Mouse (Mus musculus): ENCODE data around the gene Lsm3. TPM values are rescaled to one million over a fixed set of nuclear protein-coding genes. Genes with fewer than 3 reads are reported as not detected.

The Lsm3 gene
- polyA plus RNA-seq, 1 experiment from 2014 or later, result 391 TPM

- H3K9me3 ChIP-seq (replicated peaks), result no peaks in the 10 kb centered on the region
- H3K27ac ChIP-seq (replicated peaks), result no peak overlapping the region
- 88% methylated on average over 9 of the region's 9 CpGs for whole genome bisulfite sequencing
- H3K4me1 ChIP-seq, result peaks cover 5% of the 10 kb centered on the region; the same call in 1 of the 2 replicates
- H3K36me3 ChIP-seq, result peaks cover 98% of the 10 kb centered on the region
- no peaks in the 10 kb centered on the region for H3K27me3 ChIP-seq (ENCODE audit: low read depth, poor library complexity, severe bottlenecking)
- no peak for DNase-seq (ENCODE audit: low spot score)
- no peak overlapping the region for H3K4me3 ChIP-seq
Observed at GRCm38 (mm10) chr6:91488496-91489212, 27.1 kb upstream of the Lsm3 start.

- Histone ChIP-seq H3K9me3 (replicated peaks) (no peaks in the 10 kb centered on the region), H3K4me3 (no peak overlapping the region), H3K36me3 (peaks cover 96% of the 10 kb centered on the region), H3K27me3 (ENCODE audit: low read depth, poor library complexity, severe bottlenecking) (no peaks in the 10 kb centered on the region), H3K27ac (replicated peaks) (no peak overlapping the region), H3K4me1 (peaks cover 5% of the 10 kb centered on the region; the same call in 1 of the 2 replicates)
- DNase-seq (ENCODE audit: low spot score), result no peak
- WGBS, result 90% methylated on average over 10 of the region's 10 CpGs
Observed at GRCm38 (mm10) chr6:91489872-91490271, 25.9 kb upstream of the Lsm3 start.

DNA sequence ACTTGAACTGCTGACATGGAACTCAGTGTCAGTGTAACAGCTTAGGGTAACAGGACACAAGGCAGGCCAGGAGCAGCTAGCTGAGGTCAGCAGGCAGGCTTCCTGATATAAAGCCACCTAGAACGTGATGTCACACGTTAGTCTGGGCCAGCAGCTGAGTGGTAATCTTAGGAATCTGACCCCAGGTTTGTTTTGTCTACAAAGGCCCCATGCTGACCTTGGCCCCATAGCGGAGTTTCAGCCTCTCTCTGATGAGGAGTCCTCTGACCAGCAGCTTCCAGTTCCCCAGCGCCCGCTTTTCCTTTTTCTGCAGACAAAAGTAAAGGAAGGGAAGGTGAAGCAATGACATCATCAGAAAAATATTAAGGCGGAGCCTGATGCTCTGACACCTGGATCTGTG is 24.7 kb upstream of the Lsm3 start:
- Histone ChIP-seq H3K36me3 (peaks cover 96% of the 10 kb centered on the region), H3K27ac (replicated peaks) (no peak overlapping the region), H3K4me3 (no peak overlapping the region), H3K27me3 (ENCODE audit: low read depth, poor library complexity, severe bottlenecking) (no peaks in the 10 kb centered on the region), H3K9me3 (replicated peaks) (no peaks in the 10 kb centered on the region), H3K4me1 (peaks cover 5% of the 10 kb centered on the region; the same call in 1 of the 2 replicates)
- DNase-seq (ENCODE audit: low spot score), result no peak
- 70% methylated on average over 6 of the region's 6 CpGs for WGBS

DNA sequence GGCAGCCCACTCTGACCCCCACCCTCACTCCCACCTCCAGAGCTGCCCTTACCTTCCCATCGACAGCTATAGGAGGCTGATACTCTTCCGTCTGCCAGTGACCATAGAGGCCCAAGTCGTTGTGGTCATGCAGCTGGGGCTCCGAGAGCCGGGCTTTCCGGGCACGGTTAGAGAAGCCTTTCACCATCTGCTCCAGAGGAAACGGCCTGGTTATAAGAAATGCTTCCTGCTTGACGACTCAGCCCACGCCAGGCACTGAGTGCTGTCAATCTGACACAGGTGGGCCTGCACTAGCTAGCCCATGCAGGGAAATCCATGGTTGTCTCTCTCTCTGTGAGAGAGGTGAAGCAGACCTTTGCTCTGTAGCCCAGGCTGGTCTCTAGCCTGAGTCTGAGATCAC is 22.7 kb upstream of the Lsm3 start:
- Histone ChIP-seq H3K4me1 (peaks cover 5% of the 10 kb centered on the region; the same call in 1 of the 2 replicates), H3K36me3 (peaks cover 96% of the 10 kb centered on the region), H3K4me3 (no peak overlapping the region), H3K9me3 (replicated peaks) (no peaks in the 10 kb centered on the region), H3K27me3 (ENCODE audit: low read depth, poor library complexity, severe bottlenecking) (no peaks in the 10 kb centered on the region), H3K27ac (replicated peaks) (no peak overlapping the region)
- DNase-seq (ENCODE audit: low spot score), result no peak
- WGBS, result 92% methylated on average over 10 of the region's 10 CpGs

DNA sequence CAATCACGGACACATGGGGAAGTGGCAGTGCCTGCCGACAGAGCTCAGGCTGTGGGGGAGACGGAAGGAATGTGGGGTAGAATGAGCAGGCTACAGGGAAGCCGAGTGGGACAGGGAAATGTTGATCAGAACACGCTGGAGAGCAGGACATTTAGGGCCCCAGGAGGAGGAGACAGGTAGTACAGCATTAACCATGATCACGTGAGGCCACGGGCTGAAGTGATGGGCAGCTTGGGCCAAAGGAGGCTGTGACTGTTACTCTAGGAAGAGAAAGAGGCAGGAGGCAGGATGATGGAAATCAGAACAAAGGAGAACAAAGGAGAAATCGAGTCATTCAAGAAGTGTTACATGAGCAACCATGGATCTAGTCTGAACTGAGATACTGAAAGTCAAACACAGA is 21.2 kb upstream of the Lsm3 start:
- 89% methylated on average over 8 of the region's 8 CpGs for whole genome bisulfite sequencing
- peaks cover 5% of the 10 kb centered on the region; the same call in 1 of the 2 replicates for H3K4me1 ChIP-seq
- no peak for DNase-seq (ENCODE audit: low spot score)
- no peak overlapping the region for H3K27ac ChIP-seq (replicated peaks)
- no peak overlapping the region for H3K4me3 ChIP-seq
- no peaks in the 10 kb centered on the region for H3K9me3 ChIP-seq (replicated peaks)
- H3K27me3 ChIP-seq (ENCODE audit: low read depth, poor library complexity, severe bottlenecking), result no peaks in the 10 kb centered on the region
- H3K36me3 ChIP-seq, result peaks cover 96% of the 10 kb centered on the region

- Histone ChIP-seq H3K36me3 (peaks cover 100% of the 10 kb centered on the region), H3K9me3 (replicated peaks) (peaks cover 7% of the 10 kb centered on the region; the same call in 1 of the 2 replicates), H3K4me3 (no peak overlapping the region), H3K4me1 (no peaks in the 10 kb centered on the region), H3K27ac (replicated peaks) (no peak overlapping the region), H3K27me3 (ENCODE audit: low read depth, poor library complexity, severe bottlenecking) (no peaks in the 10 kb centered on the region)
- 91% methylated on average over 1 of the region's 1 CpGs for WGBS
- no peak for DNase-seq (ENCODE audit: low spot score)
Observed at GRCm38 (mm10) chr6:91503302-91503701, 12.4 kb upstream of the Lsm3 start.

- WGBS, result 92% methylated on average over 5 of the region's 5 CpGs
- Histone ChIP-seq H3K36me3 (peaks cover 96% of the 10 kb centered on the region), H3K9me3 (replicated peaks) (peaks cover 7% of the 10 kb centered on the region; the same call in 1 of the 2 replicates), H3K4me1 (no peaks in the 10 kb centered on the region), H3K4me3 (no peak overlapping the region), H3K27me3 (ENCODE audit: low read depth, poor library complexity, severe bottlenecking) (no peaks in the 10 kb centered on the region), H3K27ac (replicated peaks) (no peak overlapping the region)
- DNase-seq (ENCODE audit: low spot score), result no peak
Observed at GRCm38 (mm10) chr6:91506036-91506435, 9.7 kb upstream of the Lsm3 start.

DNA sequence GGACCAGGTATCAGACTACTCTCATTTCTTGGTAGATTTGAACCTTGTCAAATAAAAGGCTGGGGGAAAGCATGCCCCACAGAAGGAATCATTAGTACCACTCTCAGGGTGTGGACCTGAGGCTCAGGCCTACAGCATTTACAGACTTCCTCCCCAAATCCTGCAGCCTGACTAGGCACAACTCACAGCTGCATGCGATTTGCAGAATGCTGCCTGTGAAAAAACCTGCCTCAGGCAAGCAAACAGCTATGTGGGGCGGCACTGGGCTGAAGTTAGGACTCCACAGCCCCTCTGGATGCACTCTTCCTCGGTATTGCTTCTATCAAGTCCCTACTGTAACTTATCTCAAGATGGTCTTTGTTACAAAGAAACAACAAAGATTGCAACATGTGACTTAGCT is 7.7 kb upstream of the Lsm3 start:
- peaks cover 85% of the 10 kb centered on the region for H3K36me3 ChIP-seq
- no peaks in the 10 kb centered on the region for H3K27me3 ChIP-seq (ENCODE audit: low read depth, poor library complexity, severe bottlenecking)
- H3K4me1 ChIP-seq, result no peaks in the 10 kb centered on the region
- no peak overlapping the region for H3K27ac ChIP-seq (replicated peaks)
- WGBS, result 88% methylated on average over 3 of the region's 3 CpGs
- peaks cover 7% of the 10 kb centered on the region; the same call in 1 of the 2 replicates for H3K9me3 ChIP-seq (replicated peaks)
- no peak for DNase-seq (ENCODE audit: low spot score)
- no peak overlapping the region for H3K4me3 ChIP-seq

DNA sequence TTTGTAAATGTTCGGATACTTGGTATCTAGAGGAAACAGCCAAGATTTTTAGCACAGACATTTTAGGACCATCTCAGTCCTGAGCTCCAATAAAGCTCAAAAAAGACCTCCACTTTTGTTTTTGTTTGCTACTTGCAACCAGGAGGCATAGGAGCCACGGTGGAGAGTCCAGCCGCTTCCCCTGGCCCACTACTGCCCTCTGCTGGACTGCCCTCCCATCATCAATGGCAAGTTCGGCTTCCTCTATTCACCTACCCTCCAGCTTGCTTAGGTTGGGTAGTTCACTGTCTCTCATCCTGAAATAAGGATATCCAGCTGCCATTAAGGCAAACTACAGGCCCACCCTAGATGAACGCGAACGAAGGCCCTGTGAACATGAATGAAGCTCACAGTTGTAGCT is 6.4 kb upstream of the Lsm3 start:
- Histone ChIP-seq H3K27me3 (ENCODE audit: low read depth, poor library complexity, severe bottlenecking) (no peaks in the 10 kb centered on the region), H3K27ac (replicated peaks) (no peak overlapping the region), H3K36me3 (peaks cover 73% of the 10 kb centered on the region), H3K4me3 (no peak overlapping the region), H3K9me3 (replicated peaks) (no peaks in the 10 kb centered on the region), H3K4me1 (peaks cover 10% of the 10 kb centered on the region)
- peak; percentile 70 for DNase-seq (ENCODE audit: low spot score)
- 47% methylated on average over 7 of the region's 7 CpGs for WGBS

GRCm38 (mm10) chr6:91510211-91510610 is 5.5 kb upstream of the Lsm3 start:
- no peak overlapping the region for H3K27ac ChIP-seq (replicated peaks)
- H3K9me3 ChIP-seq (replicated peaks), result no peaks in the 10 kb centered on the region
- no peak overlapping the region for H3K4me3 ChIP-seq
- H3K4me1 ChIP-seq, result peaks cover 19% of the 10 kb centered on the region
- DNase-seq (ENCODE audit: low spot score), result no peak
- WGBS, result 83% methylated on average over 10 of the region's 10 CpGs
- peaks cover 64% of the 10 kb centered on the region for H3K36me3 ChIP-seq
- H3K27me3 ChIP-seq (ENCODE audit: low read depth, poor library complexity, severe bottlenecking), result no peaks in the 10 kb centered on the region

DNA sequence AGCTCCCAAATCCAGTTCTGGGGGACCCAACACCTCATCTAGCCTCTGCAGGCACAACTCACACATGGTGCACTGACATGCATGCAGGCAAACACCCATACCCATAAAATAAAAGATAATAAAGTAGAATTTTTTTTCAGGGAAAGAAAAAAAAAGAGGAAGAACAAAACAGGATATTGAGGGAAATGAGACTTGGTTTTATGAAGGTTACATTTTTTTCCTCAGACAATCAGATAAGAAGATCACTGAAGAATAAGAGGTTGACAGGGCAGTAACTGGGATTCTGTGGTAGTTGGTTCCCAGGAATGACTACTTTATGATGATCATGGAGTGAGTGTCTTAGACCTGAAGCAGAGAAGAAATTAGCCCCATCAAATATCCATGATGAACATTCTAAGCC is 1.6 kb upstream of the Lsm3 start:
- no peaks in the 10 kb centered on the region for H3K9me3 ChIP-seq (replicated peaks)
- no peak for DNase-seq (ENCODE audit: low spot score)
- H3K4me3 ChIP-seq, result 0 out of 2 replicates have a peak overlapping the region, but pooled peaks have one; percentile 83

DNA sequence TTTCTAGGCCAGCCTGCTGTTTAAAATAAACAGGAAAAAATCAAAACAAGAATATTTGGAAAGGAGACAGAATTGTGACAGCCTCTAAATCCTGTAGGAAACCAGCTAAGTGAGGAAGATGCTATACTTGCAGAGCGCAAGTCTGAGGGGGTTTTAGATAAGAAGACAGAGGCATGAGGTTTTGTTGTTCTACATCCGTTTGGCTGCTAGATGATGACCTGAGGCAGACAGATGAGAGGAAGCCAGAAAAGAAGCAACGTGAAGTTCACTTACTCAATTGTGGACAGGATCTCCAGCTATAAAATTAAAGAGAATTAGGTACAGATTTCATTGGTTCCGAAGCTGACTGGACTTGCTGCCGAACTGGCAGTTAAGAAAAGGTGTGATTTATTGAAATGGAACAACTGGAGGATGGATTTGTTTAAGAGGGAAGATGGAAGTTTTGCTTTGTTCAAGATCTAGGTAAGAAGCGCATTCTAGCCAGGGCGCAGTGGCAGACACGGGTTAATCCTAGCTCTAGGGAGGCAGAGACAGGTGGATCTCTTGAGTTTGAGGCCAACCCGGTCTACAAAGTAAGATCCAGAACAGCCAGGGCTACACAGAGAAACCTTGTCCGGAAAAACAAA is 878 bp upstream of the Lsm3 start:
- peaks cover 46% of the 10 kb centered on the region for H3K36me3 ChIP-seq
- H3K4me3 ChIP-seq, result peak overlapping the region; percentile 83
- DNase-seq (ENCODE audit: low spot score), result no peak
- H3K4me1 ChIP-seq, result peaks cover 36% of the 10 kb centered on the region
- 43% methylated on average over 10 of the region's 10 CpGs for WGBS
- peak overlapping the region; percentile 92 for H3K27ac ChIP-seq (replicated peaks)
- H3K27me3 ChIP-seq (ENCODE audit: low read depth, poor library complexity, severe bottlenecking), result no peaks in the 10 kb centered on the region
- no peaks in the 10 kb centered on the region for H3K9me3 ChIP-seq (replicated peaks)

More for the DNA sequence above, 1.6 kb upstream of the Lsm3 start:
- H3K27me3 ChIP-seq (ENCODE audit: low read depth, poor library complexity, severe bottlenecking), result no peaks in the 10 kb centered on the region
- no peak overlapping the region for H3K27ac ChIP-seq (replicated peaks)
- peaks cover 36% of the 10 kb centered on the region for H3K4me1 ChIP-seq
- H3K36me3 ChIP-seq, result peaks cover 45% of the 10 kb centered on the region

GRCm38 (mm10) chr6:91518454-91519020 is 2.8 kb downstream of the Lsm3 start:
- Histone ChIP-seq H3K27ac (replicated peaks) (no peak overlapping the region), H3K36me3 (peaks cover 64% of the 10 kb centered on the region), H3K9me3 (replicated peaks) (no peaks in the 10 kb centered on the region), H3K4me3 (no peak overlapping the region), H3K27me3 (ENCODE audit: low read depth, poor library complexity, severe bottlenecking) (no peaks in the 10 kb centered on the region), H3K4me1 (peaks cover 33% of the 10 kb centered on the region)
- no peak for DNase-seq (ENCODE audit: low spot score)
- WGBS, result 90% methylated on average over 7 of the region's 7 CpGs

Measured in midbrain, embryonic 10.5 days (tissue).